Mouse (Mus musculus) heart, postnatal 0 days (tissue): ENCODE results near the gene Serpina11. TPM values are rescaled to one million over a fixed set of nuclear protein-coding genes. Genes with fewer than 3 reads are reported as not detected.

Source experiments
- ATAC-seq: fragments of 200-750 bp; cut with Nextera tagmentation; 2 replicates; pipeline ENCODE4 v1.8.0; 2017; ENCODE audit warnings: low read depth, moderate number of reproducible peaks, moderate library complexity; ENCODE audit not compliant: insufficient read depth
- DNase-seq: peaks from one replicate; pipeline ENCODE4 v3.0.0-alpha.2; 2016; ENCODE audit warnings: low spot score
- H3K27ac ChIP-seq: fragments of 300-500 bp; sonication (generic); 2 replicates; pipeline ENCODE4 v1.5.1; 2014; ENCODE audit warnings: low read depth, mild to moderate bottlenecking
- H3K27me3 ChIP-seq: fragments of 300-500 bp; sonication (generic); 2 replicates; pipeline ENCODE4 v1.6.1; 2014; ENCODE audit warnings: low read length, mixed read lengths; ENCODE audit not compliant: control insufficient read depth, insufficient read depth
- H3K36me3 ChIP-seq: fragments of 300-500 bp; sonication (generic); replicated peaks from 2 replicates; pipeline ENCODE4 v1.6.1; 2014; ENCODE audit warnings: low read length, mixed read lengths; ENCODE audit not compliant: control insufficient read depth, insufficient read depth
- H3K4me1 ChIP-seq: fragments of 300-500 bp; sonication (generic); 2 replicates; pipeline ENCODE4 v1.6.1; 2014; ENCODE audit warnings: antibody characterized with exemption; ENCODE audit not compliant: control insufficient read depth, insufficient read depth
- H3K4me2 ChIP-seq: fragments of 300-500 bp; sonication (generic); 2 replicates; pipeline ENCODE4 v1.6.1; 2014; ENCODE audit warnings: low read depth, mild to moderate bottlenecking, low read length, moderate library complexity
- H3K4me3 ChIP-seq: fragments of 300-500 bp; sonication (generic); 2 replicates; pipeline ENCODE4 v1.5.1; 2014; ENCODE audit warnings: low read depth, low read length
- H3K9ac ChIP-seq: fragments of 300-500 bp; sonication (generic); replicated peaks from 2 replicates; pipeline ENCODE4 v1.6.1; 2014; ENCODE audit warnings: low read depth, low read length, mixed read lengths
- H3K9me3 ChIP-seq: fragments of 300-500 bp; sonication (generic); replicated peaks from 2 replicates; pipeline ENCODE4 v1.6.1; 2016; ENCODE audit warnings: low read length; ENCODE audit not compliant: control insufficient read depth
- CTCF ChIP-seq: IDR thresholded peaks from 2 replicates; pipeline ENCODE4 v1.5.1; 2016; ENCODE audit warnings: antibody characterized with exemption, control low read depth, low read depth
- EP300 ChIP-seq: IDR thresholded peaks from 2 replicates; pipeline ENCODE4 v1.6.1; 2016; ENCODE audit warnings: antibody characterized with exemption, low read depth
- WGBS: fragments of 180-500 bp; shearing (Covaris S2); extraction: QIAGEN DNeasy Blood & Tissue Kit; methylation state at CpG from one replicate; pipeline ENCODE4 v1.1.7; 2014; 5-methylcytosine and 5-hydroxymethylcytosine counted together
- polyA plus RNA-seq: library from polyadenylated mRNA; unstranded; fragments of >200 nt; fragmentation: Nextera tagmentation; extraction: Ambion mirVana; gene quantifications from 2 replicates; pipeline ENCODE4 v1.2.1, GENCODE M21; 2015
- total RNA-seq: library from RNA; depleted of rRNA; stranded (reverse); fragments of >200 nt; gene quantifications from 2 replicates; pipeline ENCODE4 v1.2.3, GENCODE M21; 2014; ENCODE audit warnings: low replicate concordance; rRNA removed

The Serpina11 gene
- total RNA-seq (not detected in 2 replicates), polyA plus RNA-seq (not detected in 2 replicates)

DNA sequence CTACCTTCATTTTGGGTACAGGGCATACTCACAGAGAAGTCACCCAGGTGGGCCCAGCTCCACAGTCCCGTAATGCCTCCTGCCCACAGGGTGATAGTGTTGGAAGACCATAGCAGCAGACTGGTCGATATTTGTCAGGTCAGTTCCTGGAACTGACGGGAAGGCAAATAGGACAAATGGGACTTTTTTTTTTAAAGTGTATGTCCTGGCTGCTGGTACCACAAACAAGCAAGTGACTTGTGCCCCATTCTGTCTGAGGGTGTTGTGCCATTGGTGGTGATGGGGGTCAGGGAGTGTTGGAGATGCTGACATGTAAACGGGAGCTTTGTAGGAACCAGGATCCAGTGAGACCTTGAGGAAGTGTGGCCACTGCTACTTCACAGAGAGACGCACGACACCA is at the start of gene Serpina11:
TSS of gene Serpina11 (minus strand) at position 101 of the 400 bp plus-strand sequence.
- no peaks in the 10 kb centered on the region for H3K9me3 ChIP-seq
- H3K4me3 ChIP-seq: no peak within 1 kb of the TSS
- WGBS: 75% methylated on average over 6 of the region's 6 CpGs
- H3K9ac ChIP-seq: no peak within 1 kb of the TSS
- no peaks in the 10 kb centered on the region for H3K4me1 ChIP-seq
- no peak within 1 kb of the TSS for H3K27ac ChIP-seq
- no peak within 1 kb of the TSS for H3K4me2 ChIP-seq
- H3K36me3 ChIP-seq: no peaks in the 10 kb centered on the region
- no peak for DNase-seq
- H3K27me3 ChIP-seq: no peaks in the 10 kb centered on the region
- no peak for ATAC-seq
- TF ChIP-seq CTCF (no peak), EP300 (no peak)

DNA sequence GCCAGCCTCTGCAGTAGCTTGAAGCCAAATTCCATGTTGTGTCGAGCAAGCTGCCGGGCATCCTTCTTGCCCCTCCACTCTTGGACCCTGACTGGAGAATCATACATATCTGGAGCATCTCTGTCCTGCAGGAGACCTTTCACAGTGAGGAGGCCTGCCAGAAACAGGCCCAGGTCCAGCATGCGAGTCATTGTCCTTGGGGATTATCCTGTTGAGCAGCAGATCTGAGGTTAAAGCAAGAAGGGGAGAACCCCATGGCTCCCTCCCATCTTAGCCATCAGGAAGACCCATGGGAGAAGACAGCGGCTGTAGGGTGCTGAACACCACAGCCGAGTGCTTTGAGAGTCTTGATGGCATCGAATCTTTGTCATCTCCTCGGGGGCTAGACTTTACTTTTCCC is 48.4 kb upstream of the Serpina11 start:
- H3K4me1 ChIP-seq: no peaks in the 10 kb centered on the region
- no peaks in the 10 kb centered on the region for H3K9me3 ChIP-seq
- H3K27ac ChIP-seq: no peak overlapping the region
- no peak for ATAC-seq
- H3K4me3 ChIP-seq: no peak overlapping the region
- H3K4me2 ChIP-seq: no peak overlapping the region
- DNase-seq: no peak
- TF ChIP-seq EP300: no peak
- no peak for TF ChIP-seq CTCF
- H3K27me3 ChIP-seq: no peaks in the 10 kb centered on the region
- 78% methylated on average over 7 of the region's 7 CpGs for WGBS
- H3K9ac ChIP-seq: no peak overlapping the region
- H3K36me3 ChIP-seq: no peaks in the 10 kb centered on the region

- Histone ChIP-seq H3K9ac (no peak overlapping the region), H3K27me3 (no peaks in the 10 kb centered on the region), H3K4me1 (no peaks in the 10 kb centered on the region), H3K9me3 (no peaks in the 10 kb centered on the region), H3K4me2 (no peak overlapping the region), H3K36me3 (no peaks in the 10 kb centered on the region), H3K4me3 (no peak overlapping the region), H3K27ac (no peak overlapping the region)
- 78% methylated on average over 1 of the region's 1 CpGs for WGBS
- DNase-seq (no peak), ATAC-seq (no peak)
- TF ChIP-seq CTCF (no peak), EP300 (no peak)
Measured at GRCm38 (mm10) chr12:104033752-104034151, 44.0 kb upstream of the Serpina11 start.

DNA sequence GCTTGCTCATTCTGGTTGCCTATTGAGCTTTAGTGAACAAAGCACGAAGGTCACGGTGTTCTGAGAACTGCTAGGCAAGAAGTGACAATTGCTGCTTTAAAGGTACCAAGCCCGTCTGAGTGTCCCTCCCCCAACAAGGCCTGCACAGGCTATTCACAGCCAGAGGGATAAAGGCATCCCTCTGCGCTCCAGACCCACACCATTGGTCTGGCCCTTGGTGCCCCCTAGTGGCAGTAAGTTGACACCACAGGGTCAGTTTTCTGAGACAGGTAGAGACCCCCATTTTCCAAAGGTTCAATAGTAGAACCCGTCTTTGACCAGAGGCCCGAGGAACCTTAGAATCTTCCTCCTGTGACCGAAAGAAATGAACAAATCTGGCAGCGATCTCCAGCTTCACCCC is 40.2 kb upstream of the Serpina11 start:
- TF ChIP-seq CTCF: peak; percentile 76
- no peak for TF ChIP-seq EP300
- no peak overlapping the region for H3K27ac ChIP-seq
- H3K4me3 ChIP-seq: no peak overlapping the region
- WGBS: 40% methylated on average over 8 of the region's 8 CpGs
- H3K4me1 ChIP-seq: no peaks in the 10 kb centered on the region
- H3K9ac ChIP-seq: no peak overlapping the region
- peak; percentile 28 for DNase-seq
- no peak overlapping the region for H3K4me2 ChIP-seq
- H3K36me3 ChIP-seq: no peaks in the 10 kb centered on the region
- no peaks in the 10 kb centered on the region for H3K27me3 ChIP-seq
- peak; percentile 65 for ATAC-seq
- no peaks in the 10 kb centered on the region for H3K9me3 ChIP-seq

DNA sequence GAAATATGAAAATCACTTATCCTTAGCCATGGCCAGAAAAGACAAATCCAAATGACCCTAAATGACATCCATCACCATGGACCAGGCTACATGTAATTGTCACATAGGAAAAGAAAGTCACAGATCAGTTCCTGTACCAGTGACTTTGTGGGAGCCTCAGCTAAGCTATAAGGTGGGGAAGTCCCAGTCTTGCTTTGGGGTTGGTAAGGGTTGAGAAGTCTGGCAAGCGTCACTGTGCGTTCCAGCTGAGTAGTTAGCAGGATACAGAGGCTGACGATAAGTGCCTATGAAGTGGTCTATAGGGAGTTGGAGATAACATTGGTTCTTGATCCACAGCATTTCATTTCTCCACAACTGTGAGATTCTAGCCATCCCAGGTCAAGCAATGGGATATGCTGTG is 25.5 kb upstream of the Serpina11 start:
- Histone ChIP-seq H3K36me3 (no peaks in the 10 kb centered on the region), H3K4me3 (no peak overlapping the region), H3K9me3 (peaks cover 4% of the 10 kb centered on the region), H3K27ac (no peak overlapping the region), H3K9ac (no peak overlapping the region), H3K4me1 (no peaks in the 10 kb centered on the region), H3K4me2 (no peak overlapping the region), H3K27me3 (no peaks in the 10 kb centered on the region)
- 21% methylated on average over 3 of the region's 3 CpGs for WGBS
- TF ChIP-seq EP300 (no peak), CTCF (no peak)
- ATAC-seq (no peak), DNase-seq (no peak)

DNA sequence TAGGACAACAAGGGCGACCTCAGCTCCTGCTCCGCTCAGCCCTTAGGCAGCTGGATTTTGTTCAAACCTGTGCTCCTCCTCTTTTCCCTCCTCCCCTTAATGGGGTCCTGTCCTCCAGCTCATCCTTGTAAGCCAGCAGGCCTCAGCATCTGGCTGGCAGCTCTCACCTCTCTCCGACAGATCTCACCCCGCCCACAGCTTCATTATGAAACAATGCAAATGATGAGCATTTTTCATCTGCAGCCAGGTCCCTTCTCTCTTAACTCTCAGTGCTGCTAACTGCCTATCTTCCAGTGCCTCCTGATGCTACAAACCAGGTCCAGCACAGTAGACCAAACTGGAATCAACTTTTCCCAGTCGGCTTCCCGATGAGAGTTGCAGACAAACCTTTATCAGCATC is 23.9 kb upstream of the Serpina11 start, which contains the start of gene Serpina9:
TSS of gene Serpina9 (minus strand) at position 136 of the 400 bp plus-strand sequence.
- ATAC-seq: no peak
- H3K4me1 ChIP-seq: no peaks in the 10 kb centered on the region

More for the DNA sequence above, 23.9 kb upstream of the Serpina11 start, which contains the start of gene Serpina9:
- TF ChIP-seq EP300 (no peak), CTCF (no peak)
- Histone ChIP-seq H3K4me2 (no peak within 1 kb of the TSS), H3K9me3 (peaks cover 4% of the 10 kb centered on the region), H3K4me3 (no peak within 1 kb of the TSS), H3K36me3 (no peaks in the 10 kb centered on the region), H3K27me3 (no peaks in the 10 kb centered on the region), H3K9ac (no peak within 1 kb of the TSS), H3K27ac (no peak within 1 kb of the TSS)
- no peak for DNase-seq
- WGBS: 84% methylated on average over 6 of the region's 6 CpGs
